Mouse (Mus musculus) NIH3T3 (cell line): ENCODE data around the gene 1700020D05Rik.
A peak's percentile ranks its signal among the peaks of the same experiment; 100 is the strongest.

Experiments used
- DNase-seq: peaks from one replicate; pipeline ENCODE4 v3.0.0-alpha.2; 2012; ENCODE audit warnings: low read depth

The 1700020D05Rik gene

GRCm38 (mm10) chr19:5503687-5504086 lies at the start of gene 1700020D05Rik:
Gene 1700020D05Rik (minus strand): TSS chr19:5503787.
- peak; percentile 43 for DNase-seq

DNA sequence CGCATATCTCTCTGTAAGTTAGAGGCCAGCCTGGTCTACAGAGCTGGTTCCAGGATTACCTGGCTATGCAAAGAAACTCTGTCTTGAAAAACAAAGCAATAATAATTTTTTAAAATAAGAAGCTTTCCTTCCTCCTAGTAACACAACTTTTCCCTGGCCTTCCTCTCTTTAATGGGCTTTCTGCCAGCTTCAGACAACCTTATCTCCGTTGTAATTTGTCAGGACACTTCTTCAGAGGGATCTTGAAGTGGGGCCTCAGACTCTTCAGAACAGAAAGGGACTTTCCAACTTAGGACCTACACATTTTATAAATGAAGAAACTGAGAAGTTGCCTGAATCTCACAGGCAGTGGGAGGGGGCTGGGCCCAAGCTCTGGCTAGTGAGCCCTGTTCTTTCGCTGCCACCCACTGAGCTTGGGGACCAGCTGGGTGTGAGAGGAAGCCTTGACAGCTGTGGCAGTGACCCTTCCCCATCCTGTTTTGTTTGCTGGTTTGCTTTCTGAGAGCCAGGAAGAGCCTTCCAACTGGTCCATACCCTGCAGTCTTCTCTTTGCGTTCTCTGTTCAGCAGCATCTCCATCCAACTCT lies 44.0 kb upstream of the 1700020D05Rik start:
- no peak for DNase-seq

DNA sequence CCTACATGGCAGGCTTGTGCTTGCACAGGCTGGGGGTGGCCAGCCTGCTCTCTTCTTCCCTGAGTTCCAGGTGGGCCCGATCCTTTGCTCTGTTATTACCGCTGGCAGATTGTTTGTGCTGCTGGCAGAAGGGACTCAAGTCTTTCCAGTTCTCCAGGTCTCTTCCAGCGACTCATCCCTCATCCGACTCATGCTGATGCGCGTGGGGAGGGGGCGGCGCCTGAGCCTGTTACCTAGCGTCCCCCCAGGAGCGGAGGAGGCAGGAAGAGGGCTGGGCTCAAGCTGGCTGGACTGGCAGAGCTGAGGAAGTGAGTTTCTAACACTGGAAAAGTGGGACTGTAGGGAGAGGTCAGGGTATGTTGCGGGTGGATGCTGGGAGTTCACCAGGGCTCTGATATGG lies 40.4 kb upstream of the 1700020D05Rik start:
- peak; percentile 72 for DNase-seq

GRCm38 (mm10) chr19:5543362-5543761 lies 39.8 kb upstream of the 1700020D05Rik start:
- peak; percentile 62 for DNase-seq

DNA sequence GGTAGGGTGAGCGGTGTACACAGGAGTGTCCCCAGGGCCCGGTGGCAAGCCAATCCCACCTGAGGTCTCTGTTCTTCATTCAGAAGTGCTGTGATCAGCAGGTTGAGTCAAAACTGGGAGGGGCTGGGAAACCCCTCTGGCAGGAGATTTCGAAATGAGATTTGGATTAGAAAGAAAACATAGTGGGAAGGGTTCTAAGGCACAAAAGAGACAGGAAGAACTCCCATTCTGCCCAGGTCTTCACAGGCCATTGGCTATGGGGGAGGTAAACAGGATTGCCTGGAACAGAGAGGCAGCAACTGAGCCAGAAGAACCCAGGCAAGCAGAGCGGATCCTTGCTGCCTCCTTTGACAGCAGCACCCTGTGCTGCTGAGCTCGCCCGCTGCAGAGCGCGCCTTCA lies 35.2 kb upstream of the 1700020D05Rik start:
- DNase-seq, result no peak

DNA sequence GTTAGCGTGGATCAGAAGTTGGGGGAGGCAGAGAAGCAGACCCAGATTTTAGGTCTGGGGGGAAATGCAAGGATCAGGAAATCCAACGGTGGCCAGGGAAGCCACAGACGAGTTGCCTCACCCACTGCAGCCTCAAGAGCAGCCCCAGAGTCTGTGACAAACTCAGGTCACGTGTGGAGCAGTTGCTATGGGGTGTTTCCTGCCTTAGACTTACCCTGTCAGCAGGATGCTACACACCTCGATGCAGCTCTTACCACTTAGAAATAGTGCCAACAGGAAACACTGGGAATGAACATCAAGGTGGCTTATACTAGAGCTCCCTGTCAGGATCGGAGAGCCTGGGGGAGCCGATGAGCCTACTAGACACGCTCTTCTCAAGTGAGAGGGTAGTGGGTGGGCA lies 28.9 kb upstream of the 1700020D05Rik start:
- DNase-seq, result no peak

DNA sequence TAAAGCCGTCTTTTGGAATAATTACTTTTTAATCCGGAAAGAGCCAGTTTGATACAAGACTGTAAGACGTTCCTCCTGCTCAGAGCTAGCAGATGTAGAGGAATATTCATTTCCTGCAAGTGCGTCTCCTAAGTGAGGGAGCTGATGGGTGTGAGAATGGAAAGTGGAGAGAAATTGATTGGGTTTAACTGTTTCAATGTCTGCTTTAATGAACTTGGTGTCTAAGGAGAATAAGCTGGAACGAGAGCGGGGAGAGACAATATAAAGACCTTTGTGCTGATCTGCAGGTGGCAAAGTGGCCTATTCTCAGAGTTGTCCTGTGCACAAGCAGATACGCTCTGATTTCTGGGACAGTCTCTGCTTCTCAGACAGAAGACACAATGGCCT lies 26.5 kb upstream of the 1700020D05Rik start:
- no peak for DNase-seq

DNA sequence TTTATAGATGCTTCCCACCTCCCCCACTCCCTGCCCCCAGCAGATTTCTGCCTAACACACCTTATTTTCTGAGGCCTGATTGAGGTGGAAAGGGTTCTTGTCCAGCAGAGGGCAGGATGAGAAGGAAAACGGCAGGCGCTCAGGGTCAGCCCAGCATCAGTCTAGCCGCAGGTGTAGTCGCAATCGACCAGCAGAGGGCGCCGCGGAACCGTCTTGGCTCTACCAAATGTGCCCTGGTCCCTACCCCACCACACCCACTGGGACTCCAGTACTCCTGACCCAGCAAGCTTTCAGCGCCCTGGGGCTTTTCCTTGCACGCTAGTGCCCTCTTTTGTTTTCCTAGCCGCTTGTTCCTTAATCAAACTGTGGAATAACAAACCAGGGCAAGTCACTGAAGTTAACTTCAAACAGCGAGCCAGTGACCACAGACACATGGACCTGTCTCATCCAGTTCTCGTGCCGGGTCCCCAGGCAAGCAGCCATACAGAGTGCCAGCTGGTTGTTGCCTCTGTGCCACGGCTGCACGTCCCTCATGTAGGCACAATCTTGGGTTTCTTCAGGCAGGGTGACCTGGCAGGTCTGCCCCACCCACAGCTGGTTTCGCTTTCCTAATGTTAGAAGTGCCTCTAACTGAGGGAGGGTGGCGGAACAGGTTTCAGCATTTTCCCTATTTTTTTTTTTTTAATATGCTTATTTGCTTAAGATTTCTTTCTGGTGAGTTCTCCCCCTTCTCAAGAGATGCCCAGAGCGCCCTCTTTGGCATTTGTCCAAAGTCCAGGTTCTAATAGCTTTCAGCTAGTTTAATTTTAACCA lies 25.9 kb upstream of the 1700020D05Rik start:
- DNase-seq, result peak; percentile 99

DNA sequence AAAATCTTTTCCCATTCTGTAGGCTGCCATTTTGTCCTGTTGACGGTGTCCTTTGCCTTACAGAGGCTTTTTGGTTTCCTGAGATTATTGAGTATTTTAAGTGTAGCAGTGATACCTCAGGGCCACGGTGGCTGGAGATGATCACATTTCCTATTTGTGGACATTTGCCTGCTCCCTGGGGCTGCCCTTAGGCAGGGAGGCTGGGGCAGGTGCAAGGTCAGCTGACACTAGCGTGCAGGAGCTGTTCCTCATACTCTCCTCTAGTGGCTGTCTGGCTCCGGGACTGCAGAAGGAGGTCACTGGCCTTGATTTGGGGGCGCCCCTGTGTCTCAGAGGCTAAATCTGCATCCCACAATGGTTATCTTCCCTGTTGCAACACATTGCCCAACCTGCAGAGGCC lies 21.6 kb upstream of the 1700020D05Rik start:
- no peak for DNase-seq

DNA sequence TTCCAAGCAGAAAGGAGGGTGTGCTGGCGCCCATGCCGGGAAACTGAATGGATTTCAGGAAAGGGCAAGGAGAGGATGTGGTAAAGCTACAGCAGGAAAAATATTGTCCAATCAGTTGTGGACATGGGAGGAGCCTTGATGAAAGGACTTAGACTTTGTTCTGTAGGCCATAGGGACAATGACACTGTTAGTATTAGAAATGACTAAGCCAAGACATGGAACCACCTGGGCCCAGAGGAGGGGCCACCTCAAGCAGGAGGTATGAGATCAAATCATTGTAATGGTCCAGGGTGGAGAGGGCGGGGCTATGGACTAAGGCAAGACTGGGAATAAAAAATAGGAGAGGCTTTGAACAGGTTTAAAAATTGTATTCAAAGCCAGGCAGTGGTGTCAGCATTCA lies 15.1 kb upstream of the 1700020D05Rik start:
- DNase-seq, result no peak

GRCm38 (mm10) chr19:5516906-5517505 lies 13.4 kb upstream of the 1700020D05Rik start:
- peak; percentile 51 for DNase-seq

- DNase-seq, result no peak
Measured at GRCm38 (mm10) chr19:5515840-5516777, 12.5 kb upstream of the 1700020D05Rik start.

DNA sequence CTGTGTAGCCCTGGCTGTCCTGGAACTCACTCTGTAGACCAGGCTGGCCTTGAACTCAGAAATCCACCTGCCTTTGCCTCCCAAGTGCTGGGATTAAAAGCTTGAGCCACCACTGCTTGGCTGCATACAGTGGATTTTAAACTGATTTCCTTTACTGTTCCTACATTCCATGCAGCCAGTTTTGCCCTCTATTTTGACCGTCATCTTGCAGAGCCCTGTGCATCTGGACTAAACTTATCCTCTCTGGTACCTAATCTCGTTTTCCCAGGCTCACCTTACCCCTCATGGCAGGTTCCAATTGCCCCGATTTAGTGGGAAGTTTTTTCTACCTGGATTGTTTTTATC lies 9.4 kb upstream of the 1700020D05Rik start:
- DNase-seq, result no peak

GRCm38 (mm10) chr19:5512091-5513004 lies 8.8 kb upstream of the 1700020D05Rik start:
- DNase-seq, result no peak

- no peak for DNase-seq
Measured at GRCm38 (mm10) chr19:5511074-5511632, 7.6 kb upstream of the 1700020D05Rik start.

- peak; percentile 94 for DNase-seq
Measured at GRCm38 (mm10) chr19:5510031-5511026, 6.7 kb upstream of the 1700020D05Rik start, which contains the start of gene Snx32. Gene Snx32 (minus strand): TSS chr19:5510538.

- DNase-seq, result no peak
Measured at GRCm38 (mm10) chr19:5500330-5500875, 3.2 kb downstream of the 1700020D05Rik start.

DNA sequence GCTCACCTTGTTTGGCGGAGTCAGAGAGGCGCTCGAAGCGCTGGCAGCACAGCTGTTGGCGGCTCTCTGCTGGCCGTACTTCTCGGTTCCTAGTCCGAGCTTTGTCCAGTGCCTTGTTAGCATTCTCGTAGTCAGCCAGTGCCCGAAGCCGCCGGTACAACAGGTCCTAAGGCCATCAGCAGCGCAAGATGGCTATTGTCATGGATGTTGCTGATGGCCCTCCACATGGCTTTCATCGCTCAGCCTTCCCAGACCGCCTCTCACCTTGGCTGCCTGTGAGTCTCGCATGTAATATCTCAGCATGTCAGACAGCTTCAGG lies 7.6 kb downstream of the 1700020D05Rik start:
- no peak for DNase-seq

DNA sequence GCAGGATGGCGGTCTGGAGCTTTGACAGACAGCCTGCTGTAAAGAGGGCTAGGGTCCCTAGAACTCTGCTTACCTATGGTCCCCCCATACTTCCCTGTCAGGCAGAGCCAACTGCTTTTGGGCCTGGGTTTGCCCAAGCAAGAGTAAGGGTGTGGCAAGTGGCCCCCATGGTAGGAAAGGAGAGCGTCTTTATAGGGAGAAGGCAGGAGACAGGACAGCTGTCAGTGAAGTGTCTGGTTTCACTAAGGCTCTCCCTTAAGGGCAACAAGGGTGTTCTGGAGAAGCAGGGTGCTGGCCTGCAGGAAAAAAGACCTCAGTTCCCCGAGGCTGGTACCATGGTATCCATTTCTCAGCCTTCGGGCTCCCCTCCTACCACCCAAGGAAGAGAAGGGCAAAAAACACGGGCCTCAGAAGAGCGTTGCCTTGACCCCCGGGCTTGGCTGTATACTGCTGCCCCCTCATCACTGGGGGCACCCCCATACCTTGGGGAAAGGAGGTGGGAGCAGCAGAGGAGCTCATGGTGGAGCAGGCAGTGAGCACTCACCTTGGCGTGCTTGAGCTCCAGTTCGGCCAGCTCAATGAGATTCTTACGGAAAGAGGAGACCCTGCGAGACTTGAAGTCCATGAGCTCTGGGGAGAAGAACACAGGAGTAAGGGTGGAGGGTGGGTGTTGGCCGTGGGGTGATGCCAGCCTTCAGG lies 8.1 kb downstream of the 1700020D05Rik start:
- DNase-seq, result no peak
